Mouse (Mus musculus): ENCODE measurements around the gene Preb.
A peak's percentile ranks its signal among the peaks of the same experiment; 100 is the strongest.

Preb gene

DNA sequence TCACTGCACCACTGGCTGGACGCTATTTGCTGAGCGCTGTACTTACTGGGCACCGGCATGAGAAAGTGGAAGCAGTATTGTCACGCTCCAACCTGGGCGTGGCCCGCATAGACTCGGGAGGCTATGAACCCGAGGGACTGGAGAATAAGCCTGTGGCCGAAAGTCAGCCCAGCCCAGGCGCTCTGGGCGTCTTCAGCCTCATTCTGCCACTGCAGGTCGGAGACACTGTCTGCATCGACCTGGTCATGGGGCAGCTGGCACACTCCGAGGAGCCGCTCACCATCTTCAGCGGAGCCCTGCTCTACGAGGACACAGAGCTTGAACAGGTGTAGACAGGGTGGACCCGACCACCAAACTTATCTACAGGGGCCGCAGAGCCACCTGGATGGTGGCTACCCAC is 39.5 kb downstream of the Preb start:
- no peak for DNase-seq

DNA sequence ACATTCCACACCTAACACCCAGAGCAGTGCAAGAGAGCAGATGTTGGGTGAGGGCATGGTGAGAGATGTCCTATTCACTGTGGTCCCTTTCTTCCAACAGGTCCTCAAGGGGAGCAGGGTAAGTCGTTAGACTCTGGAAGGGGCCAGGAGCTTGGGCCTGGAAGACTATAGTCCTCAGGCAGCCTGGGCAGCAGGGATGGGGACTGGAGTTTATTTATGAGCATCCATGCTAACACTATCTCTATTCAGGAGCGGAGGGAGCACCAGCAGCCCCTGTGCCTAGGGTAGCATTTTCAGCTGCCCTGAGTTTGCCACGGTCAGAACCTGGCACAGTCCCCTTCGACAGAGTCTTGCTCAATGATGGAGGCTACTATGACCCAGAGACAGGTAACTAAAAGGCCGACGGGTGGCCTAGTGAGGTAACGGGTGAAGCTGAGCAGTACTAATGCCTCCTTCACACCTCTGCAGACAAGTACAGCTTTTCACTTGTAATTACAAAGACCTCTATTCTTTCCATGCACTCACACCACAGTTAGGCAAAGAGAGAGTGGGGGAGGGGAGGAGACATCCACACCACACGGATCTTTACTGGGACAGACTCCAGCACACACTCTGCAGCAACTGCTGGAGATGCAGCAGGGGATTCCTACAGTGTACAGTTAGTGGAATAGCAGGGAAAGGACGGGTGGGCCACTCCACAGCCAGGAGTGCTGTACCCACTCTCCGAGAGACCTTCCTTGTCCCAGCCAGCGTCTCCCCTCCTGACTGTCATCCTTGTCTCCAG is 40.1 kb downstream of the Preb start:
- no peak for DNase-seq

DNA sequence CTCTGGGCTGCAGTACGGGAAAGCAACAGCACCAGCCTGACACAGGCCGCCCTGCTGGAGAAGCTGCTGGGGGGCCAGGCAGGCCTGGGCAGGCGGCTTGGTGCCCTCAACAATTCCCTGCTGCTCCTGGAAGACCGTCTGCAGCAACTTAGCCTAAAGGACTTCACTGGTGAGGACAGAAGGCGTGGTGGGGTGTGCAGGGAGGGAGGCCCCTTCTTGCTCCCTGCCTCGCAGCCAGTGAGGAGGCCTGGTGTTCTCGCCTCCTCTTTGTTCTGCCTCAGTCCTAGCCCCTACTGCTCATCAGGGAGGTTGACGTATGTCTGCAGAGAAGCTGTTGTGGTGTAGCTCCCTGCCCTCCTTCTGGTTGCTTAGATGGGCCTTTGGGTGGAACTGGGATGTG is 41.5 kb downstream of the Preb start:
- DNase-seq, result no peak

DNA sequence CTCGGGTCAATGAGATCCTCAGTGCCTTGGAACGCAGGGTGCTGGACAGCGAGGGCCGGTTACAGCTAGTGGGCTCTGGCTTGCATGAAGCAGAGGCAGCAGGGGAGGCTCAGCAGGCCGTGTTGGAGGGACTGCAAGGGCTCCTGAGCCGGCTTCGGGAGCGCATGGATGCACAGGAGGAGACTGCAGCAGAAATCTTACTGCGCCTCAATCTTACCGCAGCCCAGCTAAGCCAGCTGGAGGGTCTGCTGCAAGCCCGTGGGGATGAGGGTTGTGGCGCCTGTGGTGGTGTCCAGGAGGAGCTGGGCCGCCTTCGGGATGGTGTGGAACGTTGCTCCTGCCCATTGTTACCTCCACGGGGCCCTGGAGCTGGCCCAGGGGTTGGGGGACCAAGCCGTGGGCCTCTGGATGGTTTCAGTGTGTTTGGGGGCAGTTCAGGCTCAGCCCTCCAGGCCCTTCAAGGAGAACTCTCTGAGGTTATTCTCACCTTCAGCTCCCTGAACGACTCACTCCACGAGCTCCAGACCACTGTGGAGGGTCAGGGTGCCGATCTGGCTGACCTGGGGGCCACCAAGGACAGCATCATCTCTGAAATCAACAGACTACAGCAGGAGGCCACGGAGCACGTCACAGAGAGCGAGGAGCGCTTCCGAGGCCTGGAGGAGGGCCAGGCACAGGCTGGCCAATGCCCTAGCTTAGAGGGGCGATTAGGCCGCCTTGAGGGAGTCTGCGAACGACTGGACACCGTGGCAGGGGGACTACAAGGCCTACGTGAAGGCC is 42.1 kb downstream of the Preb start:
- no peak for DNase-seq

DNA sequence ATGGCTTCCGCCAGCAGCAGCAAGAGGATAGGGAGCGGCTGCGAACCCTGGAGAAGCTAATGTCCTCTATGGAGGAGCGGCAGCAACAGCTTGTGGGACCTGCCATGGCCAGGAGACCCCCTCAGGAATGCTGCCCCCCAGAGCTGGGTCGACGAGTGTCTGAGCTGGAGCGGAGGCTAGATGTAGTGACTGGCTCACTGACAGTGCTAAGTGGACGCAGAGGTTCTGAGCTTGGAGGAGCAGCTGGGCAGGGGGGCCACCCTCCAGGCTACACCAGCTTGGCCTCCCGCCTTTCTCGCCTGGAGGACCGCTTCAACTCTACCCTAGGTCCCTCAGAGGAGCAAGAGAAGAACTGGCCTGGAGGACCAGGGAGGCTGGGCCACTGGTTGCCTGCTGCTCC is 42.8 kb downstream of the Preb start:
- DNase-seq, result no peak

DNA sequence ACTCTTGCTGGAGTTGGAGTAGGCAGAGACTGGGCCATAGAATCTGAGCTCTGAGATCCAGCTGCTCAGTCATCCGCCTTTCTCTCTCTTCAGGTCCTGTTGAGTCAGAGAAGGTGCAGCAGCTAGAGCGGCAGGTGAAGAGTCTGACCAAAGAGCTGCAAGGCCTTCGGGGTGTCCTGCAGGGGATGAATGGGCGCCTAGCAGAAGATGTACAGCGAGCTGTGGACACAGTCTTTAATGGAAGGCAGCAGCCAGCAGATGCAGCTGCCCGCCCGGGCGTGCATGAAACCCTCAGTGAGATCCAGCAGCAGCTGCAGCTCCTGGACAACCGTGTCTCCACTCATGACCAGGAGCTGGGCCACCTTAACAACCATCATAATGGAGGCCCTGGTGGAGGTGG is 43.3 kb downstream of the Preb start:
- DNase-seq, result no peak

DNA sequence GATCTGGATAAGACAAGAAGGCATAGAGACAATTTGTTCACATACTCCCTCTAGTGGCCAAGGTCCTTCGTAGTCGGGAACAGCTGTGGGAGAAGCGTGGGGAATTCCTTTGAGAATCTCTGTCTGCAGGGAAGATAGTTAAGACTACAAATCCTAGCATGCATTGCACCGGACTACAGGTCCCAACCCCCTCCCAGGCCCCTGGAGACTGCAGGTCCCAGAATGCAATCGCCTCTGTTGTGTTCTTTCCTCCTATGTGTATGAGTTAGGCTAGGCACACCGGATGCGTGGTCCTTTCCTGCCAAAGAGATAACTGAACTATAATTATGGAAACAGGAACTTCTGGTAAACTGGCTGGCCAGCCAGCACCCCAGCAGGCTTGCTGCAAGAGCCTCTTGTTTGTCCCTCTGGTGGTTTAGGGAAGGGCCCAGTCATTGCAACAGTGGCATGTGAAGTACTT is 44.2 kb downstream of the Preb start:
- peak; percentile 78 to 81 for DNase-seq

DNA sequence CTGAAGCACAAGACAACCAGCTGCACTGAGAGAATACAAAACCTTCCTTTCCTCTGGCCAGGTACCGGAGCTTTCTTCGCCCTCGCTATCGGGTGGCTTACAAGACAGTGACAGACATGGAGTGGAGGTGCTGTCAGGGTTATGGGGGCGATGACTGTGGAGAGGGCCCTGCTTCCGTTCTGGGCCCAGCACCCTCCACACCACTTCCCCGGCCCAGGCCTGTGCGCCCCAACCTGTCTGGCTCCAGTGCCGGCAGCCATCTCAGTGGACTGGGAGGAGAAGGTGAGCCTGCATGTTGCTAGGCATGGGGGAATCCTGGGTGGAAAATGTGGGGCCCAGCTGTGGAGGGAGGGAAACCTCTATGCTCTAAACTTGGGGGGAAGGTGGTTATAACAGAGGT is 44.7 kb downstream of the Preb start:
- DNase-seq, result no peak

DNA sequence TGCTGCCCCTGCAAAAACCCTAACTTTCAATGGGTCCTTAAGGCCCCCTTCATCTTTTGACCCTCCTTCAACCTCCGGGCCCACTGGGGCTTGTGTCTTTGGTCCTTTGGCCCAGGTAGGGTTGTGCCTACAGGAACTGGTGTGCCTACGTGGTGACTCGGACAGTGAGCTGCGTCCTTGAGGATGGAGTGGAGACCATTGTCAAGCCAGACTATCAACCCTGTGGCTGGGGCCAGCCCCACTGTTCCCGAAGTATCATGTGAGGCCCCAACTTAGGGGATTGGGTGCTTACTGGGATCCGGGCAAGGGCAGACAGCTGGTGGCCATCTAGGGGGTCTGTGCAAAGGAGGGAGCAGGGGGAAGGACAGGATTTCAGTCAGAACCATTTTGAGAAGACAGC is 45.3 kb downstream of the Preb start:
- no peak for DNase-seq

DNA sequence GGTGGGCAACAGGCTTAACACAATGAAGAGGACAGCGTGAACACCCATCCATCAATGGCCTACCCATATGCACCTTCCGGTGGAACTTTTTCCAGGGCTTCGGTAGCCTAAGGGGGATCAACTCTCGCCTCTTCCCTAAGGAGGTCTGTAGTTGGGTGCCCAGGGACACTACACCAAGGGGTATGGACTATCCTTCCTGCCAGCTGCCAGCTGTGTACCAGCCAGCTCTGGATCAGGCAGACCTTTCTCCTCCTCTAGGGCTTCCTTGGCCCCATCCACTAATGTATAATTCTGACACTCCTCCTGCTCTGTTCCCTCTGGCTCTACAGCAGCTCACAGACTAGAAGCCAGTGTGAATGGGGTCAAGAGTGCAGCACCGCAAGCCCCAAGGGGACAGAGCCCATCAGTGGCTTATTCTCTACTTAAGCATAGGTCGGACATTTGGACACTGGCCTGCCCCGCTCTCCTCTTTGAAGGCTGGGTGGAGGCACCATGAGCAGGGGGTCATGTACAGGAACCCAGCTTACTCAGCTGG is 46.0 kb downstream of the Preb start:
- no peak for DNase-seq

DNA sequence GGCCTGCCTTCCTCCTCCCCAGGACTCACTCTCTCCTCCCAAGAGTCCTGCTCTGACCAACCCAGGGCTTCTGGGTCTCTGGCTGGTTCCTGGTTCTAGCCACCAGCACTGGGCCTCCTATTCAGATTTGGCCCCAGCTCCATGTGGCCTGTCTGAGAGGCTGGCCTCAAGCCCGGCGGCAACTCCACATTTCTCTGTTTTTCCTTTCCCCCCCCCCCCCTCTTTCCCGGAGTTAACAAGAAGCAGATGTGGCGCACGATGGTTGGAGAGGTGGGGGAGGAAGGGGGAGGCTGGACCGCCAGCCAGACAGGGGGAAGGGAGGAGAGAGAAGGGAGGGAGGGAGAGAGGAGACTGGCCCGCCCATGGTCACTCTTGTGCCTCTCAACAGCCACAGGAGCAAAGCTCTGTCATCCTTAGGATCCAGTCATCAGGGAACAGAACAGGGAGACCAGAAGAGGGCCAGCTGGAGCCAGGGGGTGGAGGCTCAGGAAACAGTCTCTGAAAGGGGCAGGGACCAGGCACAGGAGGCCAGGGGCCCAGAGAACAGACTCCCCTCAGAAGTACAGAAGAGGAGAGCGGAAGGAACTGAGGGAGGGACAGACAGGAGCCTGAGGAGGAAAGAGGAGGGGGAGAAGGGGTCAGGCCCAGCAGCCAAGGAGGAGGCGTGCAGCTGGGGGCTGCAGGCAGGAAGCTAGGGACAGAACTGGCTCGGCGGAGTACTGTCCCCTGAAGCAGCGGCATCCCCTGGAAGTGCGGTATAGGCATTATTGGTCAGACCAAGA is 46.9 kb downstream of the Preb start, which contains the start of gene Emilin1:
Emilin1 (plus strand) TSS at position 343 of the 782 bp plus-strand sequence.
- DNase-seq, result no peak

DNA sequence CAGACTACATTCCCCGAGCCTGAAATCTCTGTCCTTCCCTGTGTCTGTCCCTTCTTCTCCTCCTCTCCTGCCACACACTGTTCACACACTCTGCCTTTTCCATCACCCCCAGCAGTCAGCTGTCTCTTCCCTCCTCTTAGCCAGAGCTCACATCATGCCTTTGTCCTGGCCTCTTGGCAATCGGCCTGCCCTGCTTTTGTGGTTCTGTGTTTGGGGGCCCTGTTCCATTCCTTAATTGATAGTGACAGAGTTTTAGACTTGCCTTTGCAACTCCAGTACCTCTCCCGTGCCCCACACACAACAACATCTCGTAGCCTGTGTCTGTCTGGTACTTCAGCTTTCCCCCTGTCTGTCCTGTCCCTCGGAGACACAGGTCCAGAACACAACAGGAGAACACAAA is 48.0 kb downstream of the Preb start:
- DNase-seq, result no peak

DNA sequence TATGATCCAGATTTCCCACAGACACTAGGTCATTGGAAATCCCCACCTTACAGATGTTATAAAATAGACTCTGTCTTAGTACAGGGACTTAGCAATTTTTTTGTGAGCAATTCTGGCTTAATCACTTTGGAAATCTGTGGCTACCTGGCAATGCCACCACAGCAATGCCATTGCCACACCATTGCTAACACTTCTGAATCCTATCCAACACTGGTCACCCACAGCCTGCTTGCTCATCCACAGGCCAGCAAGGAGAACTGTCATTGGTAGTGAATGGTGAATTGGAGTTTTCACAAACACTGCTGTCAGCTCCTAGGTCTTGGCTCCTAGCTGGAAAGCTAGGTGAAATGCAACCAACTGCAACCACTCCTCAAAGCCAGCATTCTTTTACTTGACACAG is 49.7 kb downstream of the Preb start:
- DNase-seq, result no peak

DNA sequence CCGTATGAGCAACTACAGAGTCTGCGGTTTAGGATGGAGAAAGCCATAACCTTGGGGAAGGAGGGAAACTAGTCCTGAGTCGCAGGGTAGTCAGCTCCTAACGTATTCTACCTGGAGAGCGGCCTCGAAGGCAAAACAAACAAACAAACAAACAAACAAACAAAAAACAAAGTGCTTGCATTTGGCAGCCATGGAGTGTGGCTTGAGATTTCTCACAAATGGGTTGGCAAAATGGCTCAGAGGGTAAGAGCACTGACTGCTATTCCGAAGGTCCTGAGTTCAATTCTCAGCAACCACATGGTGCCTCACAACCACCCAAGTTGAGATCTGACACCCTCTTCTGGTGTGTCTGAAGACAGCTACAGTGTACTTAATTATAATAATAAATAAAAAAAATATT is 50.3 kb downstream of the Preb start:
- DNase-seq, result no peak

DNA sequence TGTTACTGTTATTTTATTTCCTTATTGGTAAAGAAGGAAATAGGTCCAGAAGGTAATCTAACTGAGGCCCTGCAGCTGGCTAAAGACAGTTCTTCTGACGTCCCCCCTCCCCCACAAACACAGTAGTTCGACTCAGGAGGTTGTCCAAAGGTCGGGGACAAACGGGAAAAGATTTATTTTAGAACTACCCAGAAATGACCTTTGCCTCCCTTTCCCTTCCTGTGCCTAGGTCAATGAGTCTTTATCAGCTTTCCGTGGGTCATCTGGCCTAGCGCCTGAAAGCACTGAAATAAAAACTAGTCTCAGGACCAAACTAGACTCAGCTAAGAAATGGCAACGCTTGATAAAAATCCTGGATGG is 50.9 kb downstream of the Preb start:
- DNase-seq, result no peak

DNA sequence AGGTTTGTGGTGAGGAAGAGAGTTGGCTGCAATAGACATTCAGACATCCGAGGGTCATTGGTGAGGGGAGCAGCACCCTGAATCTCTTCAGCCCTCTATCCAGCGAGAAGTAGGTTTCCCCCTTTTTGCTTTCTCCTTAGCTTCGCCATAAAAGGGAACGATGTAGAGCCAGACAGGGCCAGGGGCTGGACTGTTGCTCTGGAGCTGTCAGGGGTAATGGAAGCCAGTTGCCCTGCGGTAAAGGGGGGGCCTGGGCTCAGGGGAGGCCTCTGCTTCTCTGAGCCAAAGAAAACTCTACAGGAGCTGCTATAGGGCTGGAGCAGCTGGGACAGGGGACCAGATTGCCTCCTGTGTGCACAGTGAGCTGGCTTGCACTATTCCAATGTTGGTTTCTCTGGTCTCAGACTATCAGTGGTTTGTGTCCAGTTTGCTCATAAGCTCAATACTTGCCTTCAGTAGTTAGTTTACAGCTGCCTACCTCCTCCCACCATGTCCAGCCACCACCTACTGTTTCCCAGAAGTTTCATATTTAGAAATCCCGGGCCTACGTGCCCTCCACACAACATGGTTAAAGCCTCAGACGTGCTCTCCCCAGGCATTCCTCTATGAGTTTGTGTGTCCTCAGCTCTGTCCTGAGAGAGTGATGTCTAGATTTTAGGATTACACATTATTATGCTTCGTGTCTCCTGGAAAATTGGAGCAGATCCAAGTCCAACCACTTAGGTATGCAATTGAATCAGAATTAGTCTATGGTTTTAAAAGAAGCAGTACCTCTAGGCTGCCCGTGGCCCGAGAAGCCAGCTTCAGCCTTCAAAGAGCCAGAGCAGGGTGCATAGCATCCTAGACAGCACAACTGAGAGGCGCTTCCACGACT is 51.5 kb downstream of the Preb start:
- no peak for DNase-seq

DNA sequence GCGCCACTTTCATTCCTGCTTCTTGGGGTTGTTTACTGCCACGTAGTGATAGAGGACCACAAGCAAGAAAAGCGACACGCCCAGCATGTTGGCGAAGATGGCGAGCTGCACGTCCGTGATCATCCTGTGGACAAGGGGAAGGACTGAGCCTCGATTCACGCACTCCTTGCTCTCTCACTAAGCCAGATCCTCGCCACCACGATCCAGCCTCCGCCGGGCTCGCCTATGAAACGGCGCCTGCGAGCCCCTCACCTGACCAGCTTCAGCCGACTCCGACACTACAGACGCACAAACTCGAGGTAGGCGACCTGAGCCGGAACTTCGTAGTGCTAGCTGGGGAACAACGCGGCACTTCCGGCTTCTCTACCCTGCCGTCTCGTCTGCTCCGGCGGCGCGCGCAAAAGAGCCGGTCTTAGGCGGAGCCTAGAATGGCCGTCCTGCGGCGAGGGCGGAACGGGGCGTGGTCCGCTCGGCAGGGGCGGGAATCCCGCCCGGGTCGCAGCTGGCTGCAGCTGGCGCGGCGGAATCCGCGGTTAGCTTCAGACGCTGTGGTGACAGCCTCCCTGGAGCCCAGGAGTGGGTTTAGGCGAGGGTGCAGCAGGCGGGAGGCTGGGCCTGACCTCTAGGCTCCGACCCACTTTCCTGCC is 52.6 kb downstream of the Preb start, which contains the start of gene Ost4:
Ost4 (minus strand) TSS at position 376 of the 647 bp plus-strand sequence.
- DNase-seq, result peak; percentile 93

DNA sequence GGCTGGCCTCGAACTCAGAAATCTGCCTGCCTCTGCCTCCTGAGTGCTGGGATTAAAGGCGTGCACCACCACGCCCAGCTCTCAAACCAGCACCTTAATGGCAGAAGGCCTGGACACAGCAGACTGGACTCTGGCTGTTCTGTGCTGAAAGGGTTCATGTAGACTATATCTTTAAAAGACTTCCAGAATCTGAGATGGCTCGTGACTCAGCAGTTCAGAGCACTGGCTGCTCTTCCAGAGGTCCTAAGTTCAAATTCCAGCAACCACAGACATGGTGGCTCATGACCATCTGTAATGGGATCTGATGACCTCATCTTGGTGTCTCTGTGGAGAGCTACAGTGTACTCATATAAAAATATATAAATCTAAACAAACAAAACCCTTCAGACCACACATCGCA is 58.3 kb downstream of the Preb start:
- no peak for DNase-seq
